Mouse (Mus musculus): ENCODE measurements around the gene Cd82. TPM values are rescaled to one million over a fixed set of nuclear protein-coding genes. Genes with fewer than 3 reads are reported as not detected.

The Cd82 gene
- total RNA-seq, 1 experiment from 2014 or later, result 156 TPM

- ATAC-seq (ENCODE audit: extremely low read depth, insufficient number of reproducible peaks, low FRiP score, poor library complexity, severe bottlenecking), result peak; percentile 47
Measured at GRCm38 (mm10) chr2:93427000-93427715, 35.8 kb downstream of the Cd82 start.

GRCm38 (mm10) chr2:93425810-93426209 lies 37.1 kb downstream of the Cd82 start:
- no peak for ATAC-seq (ENCODE audit: extremely low read depth, insufficient number of reproducible peaks, low FRiP score, poor library complexity, severe bottlenecking)

DNA sequence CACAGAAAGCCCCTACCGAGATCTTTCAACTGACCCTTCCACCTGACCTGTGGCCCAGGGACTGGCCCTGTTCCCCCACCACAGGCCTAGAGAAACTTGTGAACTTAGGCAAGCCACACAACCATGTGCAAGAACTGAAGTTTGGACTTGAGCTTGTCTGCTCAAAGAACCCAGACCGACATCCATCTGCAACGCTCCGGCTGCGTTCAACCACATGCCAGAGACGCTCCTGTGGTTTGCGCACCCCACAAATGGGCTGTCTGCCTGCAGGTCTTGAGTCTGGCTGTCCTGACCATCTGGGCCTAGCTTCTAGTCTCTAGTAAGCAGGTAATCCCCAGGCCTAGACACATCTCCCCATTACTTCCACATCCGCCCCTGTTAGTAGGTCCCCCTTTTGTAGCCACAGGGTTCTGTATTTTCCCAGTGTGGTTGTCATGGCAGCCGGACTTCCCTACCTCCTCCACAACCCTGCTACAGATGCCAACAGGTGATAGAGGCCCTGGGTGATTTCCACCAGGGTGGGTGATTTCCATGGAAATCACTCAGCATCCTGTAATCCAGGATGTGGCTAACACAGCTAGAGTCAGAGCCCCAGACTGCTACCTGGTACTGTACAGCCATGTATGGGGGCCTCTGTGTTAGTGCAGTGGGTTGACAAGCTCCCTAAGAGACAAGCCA lies 38.5 kb downstream of the Cd82 start:
- no peak for ATAC-seq (ENCODE audit: extremely low read depth, insufficient number of reproducible peaks, low FRiP score, poor library complexity, severe bottlenecking)

- ATAC-seq (ENCODE audit: extremely low read depth, insufficient number of reproducible peaks, low FRiP score, poor library complexity, severe bottlenecking), result peak; percentile 37; the same call in 1 of the 2 replicates
Measured at GRCm38 (mm10) chr2:93421320-93421719, 41.6 kb downstream of the Cd82 start.

- no peak for ATAC-seq (ENCODE audit: extremely low read depth, insufficient number of reproducible peaks, low FRiP score, poor library complexity, severe bottlenecking)
Measured at GRCm38 (mm10) chr2:93419971-93420370, 43.0 kb downstream of the Cd82 start.

DNA sequence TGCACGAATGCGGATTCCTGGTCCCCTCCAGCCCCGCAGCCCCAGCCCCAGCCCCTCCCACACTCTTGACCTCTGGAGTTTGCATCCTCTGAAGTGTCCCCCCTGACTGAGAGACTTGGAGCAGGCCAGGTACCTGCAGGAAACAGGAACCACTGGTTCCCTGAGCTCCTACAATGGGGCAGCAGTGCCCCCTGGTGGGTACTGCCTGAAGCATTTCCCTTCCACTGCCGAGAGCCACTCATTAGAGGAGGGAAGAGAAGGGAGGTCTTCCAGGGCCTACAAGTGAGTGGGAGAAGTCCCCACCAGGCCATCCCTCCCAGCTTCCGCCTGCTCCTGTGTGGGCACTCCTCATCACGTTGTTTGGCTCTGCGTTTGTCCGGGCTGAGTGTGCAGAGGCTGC lies 44.5 kb downstream of the Cd82 start:
- ATAC-seq (ENCODE audit: extremely low read depth, insufficient number of reproducible peaks, low FRiP score, poor library complexity, severe bottlenecking), result peak; percentile 53

DNA sequence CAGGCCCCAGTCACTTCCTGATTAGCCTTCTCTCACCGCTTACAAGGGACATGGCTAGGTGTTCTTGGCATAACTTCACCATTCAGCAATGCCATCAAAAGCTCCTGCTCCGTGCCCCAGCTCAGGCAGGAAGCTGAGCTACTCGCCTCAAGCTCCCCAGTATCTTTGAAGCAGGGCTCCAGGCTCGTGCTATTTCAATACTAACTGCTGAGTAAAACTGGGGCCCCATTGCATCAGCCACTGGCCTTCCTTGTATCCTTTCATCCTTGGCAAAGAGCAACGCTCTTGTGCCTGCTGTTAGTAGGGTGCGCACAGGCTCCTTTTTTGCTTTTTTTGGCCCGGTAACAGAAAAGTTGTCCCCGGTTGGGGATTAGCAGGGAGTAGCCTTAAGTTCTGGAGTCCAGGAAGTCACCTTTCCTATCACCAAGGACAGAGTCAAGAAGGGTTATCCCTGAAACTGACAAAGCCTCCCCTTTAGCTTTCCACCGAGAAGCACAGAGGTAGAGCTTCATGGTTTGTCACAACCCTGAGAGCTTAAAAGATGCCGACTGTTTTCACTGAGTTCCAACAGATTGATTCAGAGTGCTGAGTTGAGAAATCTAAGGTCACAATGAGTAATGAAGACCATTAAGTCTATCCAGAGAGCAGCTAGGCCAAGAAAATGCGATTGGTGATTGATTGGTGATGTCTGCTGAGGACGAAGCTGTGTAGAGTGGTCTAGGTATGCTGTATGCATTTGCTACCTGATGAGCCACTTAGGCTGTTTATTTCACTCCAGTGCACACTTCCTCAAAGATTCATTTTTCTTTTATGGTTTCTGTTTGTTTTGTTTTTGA lies 45.8 kb downstream of the Cd82 start:
- ATAC-seq (ENCODE audit: extremely low read depth, insufficient number of reproducible peaks, low FRiP score, poor library complexity, severe bottlenecking), result no peak

DNA sequence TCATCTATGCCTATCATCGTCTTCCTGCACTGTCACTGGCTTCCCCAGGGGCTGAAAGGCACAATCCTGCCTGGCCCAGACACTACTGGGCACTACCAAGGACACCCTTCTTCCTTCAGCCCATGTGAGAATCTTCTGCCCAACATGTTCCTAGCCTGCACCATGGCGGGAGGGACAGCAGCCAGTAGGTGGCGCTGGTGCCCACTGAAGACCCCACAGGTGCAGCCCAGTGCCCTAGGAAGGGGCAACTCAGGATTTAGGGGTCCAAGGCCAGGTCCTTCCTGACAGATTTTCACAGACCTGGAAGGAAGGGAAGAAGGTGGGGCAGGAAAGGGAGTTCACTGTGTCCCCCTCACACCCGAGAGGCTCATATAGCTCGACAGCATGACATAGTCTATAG lies 47.7 kb downstream of the Cd82 start:
- no peak for ATAC-seq (ENCODE audit: extremely low read depth, insufficient number of reproducible peaks, low FRiP score, poor library complexity, severe bottlenecking)

DNA sequence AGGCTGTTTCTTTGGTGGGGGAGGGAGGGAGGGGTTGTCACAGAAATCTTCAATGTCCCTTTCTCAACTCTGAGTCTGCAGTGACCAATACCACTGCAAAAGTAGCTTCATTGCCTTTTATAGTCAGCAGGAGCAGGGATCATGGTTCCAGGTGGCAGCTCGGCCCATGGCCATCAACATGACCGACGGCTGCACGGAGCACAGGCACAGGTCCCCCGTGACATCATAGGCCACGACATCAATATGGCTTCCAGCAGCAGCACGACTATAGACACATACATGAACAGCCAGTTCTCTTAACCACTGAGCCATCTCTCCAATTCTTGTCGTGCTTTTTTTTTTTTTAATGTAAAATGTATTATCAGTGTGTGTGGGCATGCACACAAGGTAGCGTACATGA lies 48.8 kb downstream of the Cd82 start:
- ATAC-seq (ENCODE audit: extremely low read depth, insufficient number of reproducible peaks, low FRiP score, poor library complexity, severe bottlenecking), result no peak

DNA sequence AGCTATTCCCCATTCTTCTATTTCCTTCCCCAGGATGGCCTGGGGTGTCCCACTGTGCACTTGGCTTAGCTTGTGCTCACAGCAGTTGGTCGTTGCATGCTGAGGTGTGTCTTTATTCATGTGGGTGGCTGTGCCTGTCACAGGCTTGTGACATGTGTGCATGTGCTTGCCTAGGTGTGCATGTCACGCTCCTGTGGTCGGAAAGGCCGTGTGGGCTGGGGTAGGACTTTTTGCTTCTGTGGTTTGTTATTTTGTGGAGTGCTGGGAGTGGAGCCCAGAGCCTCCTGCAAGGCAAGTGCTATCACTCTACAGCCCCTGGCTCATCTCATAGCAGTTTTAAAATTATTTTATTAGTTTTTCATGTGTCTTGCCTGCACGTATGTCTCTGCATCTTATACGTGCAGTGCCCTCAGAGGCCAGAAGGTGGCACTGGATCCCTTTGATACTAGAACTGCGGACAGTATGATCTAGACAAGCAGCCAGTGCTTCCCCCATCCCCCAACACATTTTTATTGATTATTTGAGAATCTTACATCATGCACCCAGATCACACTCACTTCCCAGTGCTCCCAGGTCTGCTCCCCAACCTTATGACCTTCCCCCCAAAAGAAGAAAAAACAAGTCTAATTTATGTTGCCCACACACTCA lies 49.4 kb downstream of the Cd82 start:
- ATAC-seq (ENCODE audit: extremely low read depth, insufficient number of reproducible peaks, low FRiP score, poor library complexity, severe bottlenecking), result peak; percentile 40; the same call in 1 of the 2 replicates

- no peak for ATAC-seq (ENCODE audit: extremely low read depth, insufficient number of reproducible peaks, low FRiP score, poor library complexity, severe bottlenecking)
Measured at GRCm38 (mm10) chr2:93412101-93412500, 50.8 kb downstream of the Cd82 start.

- ATAC-seq (ENCODE audit: extremely low read depth, insufficient number of reproducible peaks, low FRiP score, poor library complexity, severe bottlenecking), result no peak
Measured at GRCm38 (mm10) chr2:93410899-93411570, 51.9 kb downstream of the Cd82 start.

DNA sequence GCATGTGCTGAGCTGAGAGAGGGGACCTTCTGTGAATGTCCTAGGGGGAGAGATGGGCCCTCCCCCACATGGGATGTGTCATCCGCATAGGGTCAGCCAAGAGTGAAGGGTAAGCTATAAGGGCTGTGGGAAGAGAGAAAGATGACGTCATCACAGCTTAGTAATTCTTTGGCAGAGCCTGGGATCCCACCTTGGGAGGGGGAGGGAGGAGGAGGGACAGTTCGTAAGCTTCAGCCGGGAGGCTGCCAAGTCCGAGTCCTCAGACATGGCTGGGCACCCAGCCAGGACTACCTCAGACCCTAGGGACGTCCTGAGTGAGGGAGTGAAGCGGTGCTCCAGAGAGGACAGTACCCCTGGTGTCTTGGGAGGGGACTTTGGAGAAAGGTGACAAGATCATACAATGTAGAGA lies 57.9 kb downstream of the Cd82 start:
- ATAC-seq (ENCODE audit: extremely low read depth, insufficient number of reproducible peaks, low FRiP score, poor library complexity, severe bottlenecking), result no peak

- no peak for ATAC-seq (ENCODE audit: extremely low read depth, insufficient number of reproducible peaks, low FRiP score, poor library complexity, severe bottlenecking)
Measured at GRCm38 (mm10) chr2:93404169-93404568, 58.8 kb downstream of the Cd82 start.

DNA sequence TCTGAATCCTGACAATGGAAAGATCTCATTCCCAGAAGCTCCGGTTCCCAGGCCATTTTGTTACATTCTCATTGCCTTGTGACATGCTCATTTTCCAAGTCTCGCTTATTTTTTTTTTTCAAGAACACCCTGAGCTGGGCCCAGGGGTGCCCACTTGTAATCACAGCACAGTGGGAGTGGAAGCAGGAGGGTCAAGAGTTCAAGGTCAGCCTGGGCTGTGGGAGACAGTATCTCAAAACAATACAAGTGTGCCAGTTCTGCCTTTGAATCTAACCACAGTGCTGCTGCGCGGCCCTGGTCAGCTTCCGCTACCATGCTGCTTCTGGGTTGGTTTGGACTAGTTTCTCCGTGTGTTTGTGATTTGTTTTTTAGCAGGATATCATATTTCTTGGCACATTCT lies 59.7 kb downstream of the Cd82 start:
- ATAC-seq (ENCODE audit: extremely low read depth, insufficient number of reproducible peaks, low FRiP score, poor library complexity, severe bottlenecking), result no peak

GRCm38 (mm10) chr2:93391198-93391597 lies 71.7 kb downstream of the Cd82 start:
- no peak for ATAC-seq (ENCODE audit: extremely low read depth, insufficient number of reproducible peaks, low FRiP score, poor library complexity, severe bottlenecking)

DNA sequence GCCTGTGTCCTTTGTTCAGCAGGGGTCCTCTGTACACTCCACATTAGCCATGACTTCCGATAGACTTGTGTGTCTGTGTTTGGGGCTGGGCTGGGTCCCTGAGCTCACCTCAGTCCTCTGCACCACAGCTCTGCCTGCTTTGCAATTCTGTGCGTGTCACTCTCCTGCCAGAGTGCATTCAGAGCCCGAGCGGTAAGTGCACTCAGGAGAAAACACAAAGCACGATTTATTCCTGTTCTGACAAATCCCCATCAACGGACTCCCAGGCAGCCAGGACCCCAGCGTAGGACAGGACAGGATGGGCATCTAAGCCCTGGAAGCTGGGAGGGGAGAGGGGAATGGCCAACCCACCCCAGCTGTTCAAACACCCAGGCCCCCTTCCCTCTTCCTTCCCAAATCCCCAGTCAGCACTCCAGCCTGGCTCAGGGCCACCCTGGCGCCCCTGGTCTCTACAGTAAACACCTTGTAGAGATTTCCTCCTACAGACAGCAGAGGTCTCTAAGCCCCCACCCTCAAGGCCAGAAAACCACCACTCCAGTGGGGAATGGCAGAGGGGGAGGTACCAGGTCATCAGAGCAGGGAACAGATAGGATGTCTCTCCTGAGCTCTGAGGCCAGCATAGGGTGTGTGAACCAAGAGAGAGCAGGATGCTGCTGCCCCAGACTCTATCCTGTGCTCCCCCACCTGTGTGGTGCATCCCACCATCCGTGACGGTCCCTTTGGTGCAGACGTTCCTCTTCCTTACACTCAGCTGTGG lies 72.6 kb downstream of the Cd82 start:
- ATAC-seq (ENCODE audit: extremely low read depth, insufficient number of reproducible peaks, low FRiP score, poor library complexity, severe bottlenecking), result no peak

- no peak for ATAC-seq (ENCODE audit: extremely low read depth, insufficient number of reproducible peaks, low FRiP score, poor library complexity, severe bottlenecking)
Measured at GRCm38 (mm10) chr2:93386958-93387357, 76.0 kb downstream of the Cd82 start.
